Mouse (Mus musculus): Measurements from ENCODE around the gene Spink4. TPM values are rescaled to one million over a fixed set of nuclear protein-coding genes. Genes with fewer than 3 reads are reported as not detected.

The Spink4 gene
- polyA plus RNA-seq, 1 experiment from 2014 or later, result not detected

DNA sequence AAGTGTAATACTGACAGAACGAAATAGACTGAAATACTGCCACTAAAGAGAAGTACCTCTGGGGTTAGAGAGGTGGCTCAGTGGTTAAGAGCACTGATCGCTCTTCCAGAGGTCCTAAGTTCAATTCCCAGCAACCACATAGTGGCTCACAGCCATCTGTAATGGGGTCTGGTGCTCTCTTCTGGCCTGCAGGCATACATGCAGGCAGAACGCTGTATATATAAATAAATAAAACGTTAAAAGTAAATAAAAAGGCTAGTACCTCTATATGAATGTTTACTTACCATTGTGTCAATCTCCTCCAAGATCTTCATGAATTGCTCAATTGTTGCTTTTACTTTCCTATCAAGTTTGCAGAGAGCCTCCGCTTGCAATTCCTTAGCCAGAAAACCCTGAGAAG lies 18.9 kb downstream of the Spink4 start:
- ATAC-seq (ENCODE audit: low FRiP score, low read depth), result no peak
- H3K27ac ChIP-seq (replicated peaks), result no peak overlapping the region
- H3K36me3 ChIP-seq, result peaks cover 77% of the 10 kb centered on the region
- H3K4me1 ChIP-seq (replicated peaks), result no peaks in the 10 kb centered on the region
- no peak overlapping the region for H3K9ac ChIP-seq
- H3K4me2 ChIP-seq, result no peak overlapping the region
- H3K9me3 ChIP-seq, result no peaks in the 10 kb centered on the region
- H3K4me3 ChIP-seq, result no peak overlapping the region
- no peaks in the 10 kb centered on the region for H3K27me3 ChIP-seq
- 96% methylated on average over 5 of the region's 5 CpGs for WGBS

DNA sequence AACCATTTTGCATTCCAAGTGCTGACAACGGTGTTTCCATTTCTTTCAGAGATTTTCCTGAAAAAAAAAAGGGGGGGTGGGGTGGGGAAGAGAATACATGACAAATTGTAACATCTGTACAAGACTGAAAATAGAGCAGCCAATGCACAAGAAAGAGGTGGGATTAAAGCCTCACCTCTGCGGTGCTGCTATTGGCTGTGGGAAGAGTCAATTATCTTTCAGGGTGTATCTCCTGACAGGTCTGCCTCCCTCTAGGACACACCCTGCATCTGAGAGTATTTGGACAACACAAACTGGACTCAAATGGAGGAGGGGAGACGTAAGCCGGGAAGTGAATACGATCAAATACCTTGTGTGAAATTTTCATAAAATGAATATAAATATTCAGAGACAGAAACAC lies 23.8 kb downstream of the Spink4 start:
- Histone ChIP-seq H3K27ac (replicated peaks) (no peak overlapping the region), H3K27me3 (no peaks in the 10 kb centered on the region), H3K9ac (no peak overlapping the region), H3K9me3 (no peaks in the 10 kb centered on the region), H3K36me3 (peaks cover 53% of the 10 kb centered on the region), H3K4me1 (replicated peaks) (peaks cover 18% of the 10 kb centered on the region), H3K4me2 (no peak overlapping the region), H3K4me3 (no peak overlapping the region)
- ATAC-seq (ENCODE audit: low FRiP score, low read depth), result no peak
- 95% methylated on average over 5 of the region's 5 CpGs for WGBS

DNA sequence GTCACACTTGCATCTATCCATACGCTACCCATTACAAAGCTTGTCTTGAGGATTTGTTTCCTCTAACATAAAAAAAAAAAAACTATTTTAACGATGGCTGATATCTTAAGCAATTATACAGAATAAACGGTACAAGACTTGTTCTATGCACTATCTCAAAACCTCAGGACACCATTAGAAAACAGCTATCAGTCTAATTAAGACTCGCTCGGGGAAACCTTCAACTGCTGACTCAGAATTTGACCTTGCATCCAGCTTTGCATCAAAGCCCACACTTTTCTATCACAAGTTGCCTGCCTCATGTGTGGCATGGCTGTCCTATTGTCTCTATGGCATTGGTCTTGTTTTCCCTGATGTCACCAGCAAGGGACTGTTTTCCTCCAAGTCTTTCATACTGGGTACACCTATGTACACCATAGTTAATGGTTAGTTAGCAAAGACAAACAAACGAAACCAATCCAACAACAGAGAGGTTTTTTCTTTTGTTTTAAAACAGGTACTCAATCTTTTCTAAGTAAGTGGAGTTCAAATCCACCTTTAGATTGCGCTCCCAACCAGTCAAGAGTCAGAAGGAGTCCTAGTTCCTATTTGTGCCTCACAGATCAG lies 26.8 kb downstream of the Spink4 start:
- Histone ChIP-seq H3K9ac (0 out of 2 replicates have a peak overlapping the region, but pooled peaks have one; percentile 81), H3K4me1 (replicated peaks) (peaks cover 31% of the 10 kb centered on the region), H3K27ac (replicated peaks) (no peak overlapping the region), H3K36me3 (peaks cover 27% of the 10 kb centered on the region), H3K9me3 (no peaks in the 10 kb centered on the region), H3K4me2 (peak overlapping the region; percentile 72), H3K27me3 (no peaks in the 10 kb centered on the region), H3K4me3 (peak overlapping the region; percentile 87)
- WGBS, result 89% methylated on average over 7 of the region's 7 CpGs
- ATAC-seq (ENCODE audit: low FRiP score, low read depth), result no peak

DNA sequence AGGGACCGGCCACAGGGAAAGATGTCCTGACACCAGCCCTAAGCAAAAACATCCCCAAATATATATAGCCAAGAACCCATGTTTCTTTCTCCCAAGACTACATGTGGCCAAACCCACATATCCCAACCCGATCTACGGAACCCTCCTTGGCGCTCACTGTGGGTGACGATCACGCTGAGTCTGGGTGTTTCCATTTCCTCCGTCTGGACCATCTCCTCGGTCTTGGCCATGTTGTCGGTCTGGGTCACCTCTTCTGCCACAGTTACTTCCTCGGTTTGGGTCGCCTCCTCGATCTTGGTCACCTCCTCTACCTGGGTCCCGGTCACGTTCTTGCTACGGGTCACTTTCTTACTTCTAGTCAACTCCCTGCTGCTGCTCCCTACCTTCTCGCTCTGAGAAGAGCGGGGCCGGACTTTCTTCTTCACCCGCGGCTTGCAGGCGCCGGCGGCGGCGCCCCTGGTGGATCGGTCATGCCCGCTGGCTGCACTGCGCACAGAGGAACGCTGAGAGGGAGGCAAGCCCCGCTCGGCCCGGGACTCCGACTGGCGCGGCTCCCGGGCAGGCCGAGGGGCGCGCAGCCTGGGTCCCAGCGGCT lies 27.8 kb downstream of the Spink4 start:
- Histone ChIP-seq H3K4me3 (peak overlapping the region; percentile 87), H3K27me3 (no peaks in the 10 kb centered on the region), H3K4me1 (replicated peaks) (peaks cover 31% of the 10 kb centered on the region), H3K9ac (peak overlapping the region; percentile 81), H3K9me3 (no peaks in the 10 kb centered on the region), H3K4me2 (peak overlapping the region; percentile 72), H3K36me3 (peaks cover 25% of the 10 kb centered on the region), H3K27ac (replicated peaks) (peak overlapping the region; percentile 88)
- ATAC-seq (ENCODE audit: low FRiP score, low read depth), result peak; percentile 86
- WGBS, result under 1% methylated on average over 35 of the region's 40 CpGs

DNA sequence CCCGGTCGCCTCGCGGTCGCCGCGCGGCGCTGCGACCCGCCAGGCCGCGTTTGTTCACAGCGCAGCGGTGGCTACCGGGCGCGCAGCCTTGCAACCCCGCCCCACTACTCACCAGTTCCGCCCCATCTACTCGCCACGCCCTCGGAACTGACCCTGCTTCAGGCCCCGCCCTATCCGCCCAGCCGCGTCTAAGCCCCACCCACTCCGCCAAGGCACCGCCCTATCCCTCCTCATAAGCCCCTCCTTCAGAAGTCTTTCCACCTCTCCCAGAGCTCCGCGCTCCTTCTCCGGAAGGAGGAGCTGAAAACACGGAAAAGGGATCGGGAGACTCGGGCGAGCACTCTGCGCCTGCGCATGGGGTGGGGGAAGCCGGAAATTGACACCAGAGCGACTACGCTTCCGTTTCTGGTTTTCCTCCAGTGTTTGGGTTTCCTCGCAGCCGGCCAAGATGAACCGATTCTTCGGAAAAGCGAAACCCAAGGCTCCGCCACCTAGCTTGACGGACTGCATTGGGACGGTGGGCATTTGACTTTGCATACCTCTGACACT lies 28.4 kb downstream of the Spink4 start, which contains the start of the genes Bag1 and Chmp5:
Gene Bag1 (minus strand): TSS at position 135 of the 549 bp plus-strand sequence.
Gene Chmp5 (plus strand): TSS at position 248 of the 549 bp plus-strand sequence.
- Histone ChIP-seq H3K4me3 (peak within 1 kb of the TSS; percentile 87), H3K27me3 (no peaks in the 10 kb centered on the region), H3K4me1 (replicated peaks) (peaks cover 31% of the 10 kb centered on the region), H3K36me3 (peaks cover 26% of the 10 kb centered on the region), H3K9ac (peak within 1 kb of the TSS; percentile 81), H3K9me3 (no peaks in the 10 kb centered on the region), H3K27ac (replicated peaks) (peak within 1 kb of the TSS; percentile 88), H3K4me2 (peak within 1 kb of the TSS; percentile 88)
- peak; percentile 99 for ATAC-seq (ENCODE audit: low FRiP score, low read depth)
- under 1% methylated on average over 31 of the region's 50 CpGs for WGBS

DNA sequence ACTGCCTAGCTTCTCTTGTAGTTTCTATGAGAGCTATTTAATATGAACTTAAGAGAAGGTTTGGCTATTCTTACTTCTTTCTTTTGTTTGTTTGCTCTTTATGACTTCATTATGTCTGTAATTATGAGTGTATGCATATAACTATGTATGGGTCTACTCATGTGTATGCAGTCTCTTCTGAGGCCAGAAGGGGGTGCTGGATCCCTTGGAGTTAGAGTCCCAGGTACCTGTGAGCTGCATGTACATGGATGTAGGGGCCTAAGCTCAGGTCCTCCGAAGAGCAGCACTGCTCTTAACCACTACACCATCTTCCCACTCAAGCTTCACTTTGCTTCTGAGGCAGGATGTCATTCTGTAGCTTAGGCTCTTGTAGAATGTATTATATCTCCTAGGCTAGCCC lies 33.7 kb downstream of the Spink4 start:
- no peak for ATAC-seq (ENCODE audit: low FRiP score, low read depth)
- H3K36me3 ChIP-seq, result peaks cover 61% of the 10 kb centered on the region
- WGBS, result 96% methylated on average over 1 of the region's 1 CpGs
- peaks cover 13% of the 10 kb centered on the region for H3K4me1 ChIP-seq (replicated peaks)
- H3K9ac ChIP-seq, result no peak overlapping the region
- H3K27ac ChIP-seq (replicated peaks), result no peak overlapping the region
- no peaks in the 10 kb centered on the region for H3K27me3 ChIP-seq
- no peak overlapping the region for H3K4me2 ChIP-seq
- no peak overlapping the region for H3K4me3 ChIP-seq
- H3K9me3 ChIP-seq, result no peaks in the 10 kb centered on the region

DNA sequence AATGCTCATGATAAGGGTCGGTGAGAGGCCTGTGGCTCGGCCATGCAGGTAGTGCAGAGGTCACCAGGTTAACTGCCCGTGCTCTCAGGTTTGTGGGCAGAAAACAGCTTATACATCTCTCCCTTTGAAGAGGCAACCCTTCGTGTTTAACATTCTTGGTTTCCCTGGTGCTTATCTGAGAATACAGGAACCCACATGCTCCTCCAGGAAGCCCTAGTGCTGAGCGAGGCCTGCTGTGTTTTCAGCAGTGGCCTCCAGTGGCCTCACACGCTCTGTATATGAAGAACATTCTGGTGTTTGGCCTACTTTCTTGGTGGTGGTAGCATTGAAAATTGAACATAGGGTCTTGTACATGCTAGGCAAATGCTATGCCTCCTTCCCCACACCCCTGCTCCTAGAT lies 36.1 kb downstream of the Spink4 start:
- Histone ChIP-seq H3K27me3 (no peaks in the 10 kb centered on the region), H3K9ac (no peak overlapping the region), H3K9me3 (no peaks in the 10 kb centered on the region), H3K27ac (replicated peaks) (no peak overlapping the region), H3K4me1 (replicated peaks) (no peaks in the 10 kb centered on the region), H3K4me3 (no peak overlapping the region), H3K4me2 (no peak overlapping the region), H3K36me3 (peaks cover 84% of the 10 kb centered on the region)
- 94% methylated on average over 6 of the region's 6 CpGs for WGBS
- ATAC-seq (ENCODE audit: low FRiP score, low read depth), result no peak

DNA sequence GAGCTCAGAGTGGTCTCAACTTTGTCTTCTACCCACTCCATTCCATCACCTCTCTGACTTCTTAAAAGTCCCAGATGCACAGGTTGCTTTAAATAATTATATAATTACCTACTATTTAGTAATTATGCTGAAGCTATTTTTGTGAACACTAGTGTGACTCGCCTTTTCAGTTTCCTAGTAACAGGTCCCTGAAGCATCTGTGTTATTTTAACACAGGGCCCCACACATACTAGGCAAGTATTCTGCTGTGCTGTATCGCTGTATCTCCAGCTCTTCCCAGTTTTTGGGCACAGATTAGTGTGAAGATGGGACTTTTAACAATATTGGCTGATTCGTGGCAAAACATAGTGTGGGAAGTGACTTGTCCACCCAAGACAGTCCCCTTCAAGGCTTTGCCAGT lies 43.7 kb downstream of the Spink4 start:
- H3K27ac ChIP-seq (replicated peaks), result no peak overlapping the region
- H3K9me3 ChIP-seq, result no peaks in the 10 kb centered on the region
- no peaks in the 10 kb centered on the region for H3K4me1 ChIP-seq (replicated peaks)
- no peak overlapping the region for H3K4me3 ChIP-seq
- no peak overlapping the region for H3K4me2 ChIP-seq
- H3K36me3 ChIP-seq, result peaks cover 76% of the 10 kb centered on the region
- H3K27me3 ChIP-seq, result no peaks in the 10 kb centered on the region
- WGBS, result 92% methylated on average over 3 of the region's 3 CpGs
- H3K9ac ChIP-seq, result no peak overlapping the region
- ATAC-seq (ENCODE audit: low FRiP score, low read depth), result no peak

DNA sequence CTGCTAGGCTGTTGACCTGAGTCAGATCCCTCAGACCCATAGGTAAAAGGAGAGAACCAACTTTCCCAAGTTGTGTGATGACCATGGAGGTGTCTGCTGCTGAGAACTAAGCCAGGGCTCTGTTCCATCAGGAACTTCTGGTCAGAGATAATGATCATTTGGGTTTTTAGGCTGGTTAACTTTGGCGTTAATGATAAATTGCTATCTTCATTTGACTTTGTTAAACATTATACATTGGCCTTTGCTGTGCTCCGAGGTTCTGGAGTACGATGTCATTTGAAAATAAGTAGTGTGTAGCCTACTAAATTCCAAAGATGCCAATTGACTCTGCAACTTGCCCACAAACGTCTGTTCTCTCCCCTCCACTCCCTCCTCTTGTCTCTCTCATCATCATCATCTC lies 49.3 kb downstream of the Spink4 start:
- no peak for ATAC-seq (ENCODE audit: low FRiP score, low read depth)
- Histone ChIP-seq H3K27me3 (no peaks in the 10 kb centered on the region), H3K4me1 (replicated peaks) (peaks cover 22% of the 10 kb centered on the region), H3K9me3 (no peaks in the 10 kb centered on the region), H3K36me3 (peaks cover 28% of the 10 kb centered on the region), H3K9ac (no peak overlapping the region), H3K27ac (replicated peaks) (no peak overlapping the region), H3K4me2 (0 out of 2 replicates have a peak overlapping the region, but pooled peaks have one; percentile 74), H3K4me3 (no peak overlapping the region)
- WGBS, result 80% methylated on average over 4 of the region's 4 CpGs

DNA sequence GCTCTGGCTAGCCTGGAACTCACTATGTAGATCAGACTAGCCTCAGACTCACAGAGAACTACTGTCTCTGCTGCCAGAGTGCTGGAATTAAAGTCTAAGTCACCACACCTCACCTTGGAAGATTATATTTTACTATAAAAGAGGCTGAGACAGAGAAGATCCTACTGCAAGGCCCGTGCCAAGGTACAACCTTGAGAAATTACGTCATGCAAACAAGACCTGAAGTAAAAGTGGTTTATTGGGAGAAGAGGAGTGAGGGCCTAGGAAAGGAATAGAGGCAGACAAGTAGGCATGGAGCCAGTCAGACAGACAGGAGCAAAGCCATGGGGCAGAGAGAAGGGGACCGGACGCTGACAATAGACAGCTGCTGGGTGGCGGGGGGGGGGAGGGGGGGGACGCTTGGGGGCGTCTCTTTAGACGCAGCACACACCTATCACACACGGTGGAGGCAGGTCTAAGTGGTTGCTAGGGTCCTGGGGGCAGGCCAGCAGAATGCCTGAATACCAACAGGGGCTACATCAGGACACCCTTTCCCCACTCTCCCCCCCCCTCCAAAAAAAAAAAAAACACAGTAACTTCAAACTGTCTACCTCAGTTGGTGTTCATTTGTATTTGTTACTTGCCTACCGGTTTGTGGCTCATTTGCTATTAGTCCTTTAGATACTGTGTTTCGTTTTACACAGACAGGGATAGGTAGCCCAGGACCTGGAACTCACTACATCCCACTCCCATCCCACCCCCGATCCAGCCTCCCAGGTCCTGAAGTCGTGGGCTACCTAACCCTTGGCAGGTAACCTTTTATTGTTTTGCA lies 50.1 kb downstream of the Spink4 start:
- Histone ChIP-seq H3K36me3 (peaks cover 21% of the 10 kb centered on the region), H3K27me3 (no peaks in the 10 kb centered on the region), H3K4me3 (peak overlapping the region; percentile 85), H3K9ac (peak overlapping the region; percentile 82), H3K4me2 (peak overlapping the region; percentile 74), H3K27ac (replicated peaks) (peak overlapping the region; percentile 92), H3K4me1 (replicated peaks) (peaks cover 22% of the 10 kb centered on the region), H3K9me3 (no peaks in the 10 kb centered on the region)
- WGBS, result 15% methylated on average over 9 of the region's 13 CpGs
- no peak; the same call in 1 of the 2 replicates for ATAC-seq (ENCODE audit: low FRiP score, low read depth)

DNA sequence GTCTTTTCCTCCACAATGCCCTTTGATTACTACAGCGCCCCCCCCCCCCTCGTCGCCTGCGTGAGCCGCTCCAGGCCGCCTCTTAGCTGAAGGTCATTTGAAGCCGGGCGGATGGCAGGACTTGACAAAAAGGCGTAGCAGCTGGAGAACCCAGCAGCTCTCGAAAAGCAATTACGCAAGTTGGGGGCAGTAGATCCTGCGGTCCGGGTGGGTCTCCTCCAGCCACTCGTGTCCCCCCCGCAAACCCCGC lies 50.7 kb downstream of the Spink4 start:
- H3K27me3 ChIP-seq, result no peaks in the 10 kb centered on the region
- H3K4me3 ChIP-seq, result peak overlapping the region; percentile 85
- WGBS, result 0% methylated on average over 16 of the region's 16 CpGs
- H3K4me1 ChIP-seq (replicated peaks), result peaks cover 22% of the 10 kb centered on the region
- peak overlapping the region; percentile 82 for H3K9ac ChIP-seq
- H3K27ac ChIP-seq (replicated peaks), result peak overlapping the region; percentile 92
- H3K36me3 ChIP-seq, result peaks cover 16% of the 10 kb centered on the region
- no peak for ATAC-seq (ENCODE audit: low FRiP score, low read depth)
- H3K4me2 ChIP-seq, result peak overlapping the region; percentile 74
- H3K9me3 ChIP-seq, result no peaks in the 10 kb centered on the region
